ENCODE assay signal across 1 mouse cellular context in the genomic region with DNA sequence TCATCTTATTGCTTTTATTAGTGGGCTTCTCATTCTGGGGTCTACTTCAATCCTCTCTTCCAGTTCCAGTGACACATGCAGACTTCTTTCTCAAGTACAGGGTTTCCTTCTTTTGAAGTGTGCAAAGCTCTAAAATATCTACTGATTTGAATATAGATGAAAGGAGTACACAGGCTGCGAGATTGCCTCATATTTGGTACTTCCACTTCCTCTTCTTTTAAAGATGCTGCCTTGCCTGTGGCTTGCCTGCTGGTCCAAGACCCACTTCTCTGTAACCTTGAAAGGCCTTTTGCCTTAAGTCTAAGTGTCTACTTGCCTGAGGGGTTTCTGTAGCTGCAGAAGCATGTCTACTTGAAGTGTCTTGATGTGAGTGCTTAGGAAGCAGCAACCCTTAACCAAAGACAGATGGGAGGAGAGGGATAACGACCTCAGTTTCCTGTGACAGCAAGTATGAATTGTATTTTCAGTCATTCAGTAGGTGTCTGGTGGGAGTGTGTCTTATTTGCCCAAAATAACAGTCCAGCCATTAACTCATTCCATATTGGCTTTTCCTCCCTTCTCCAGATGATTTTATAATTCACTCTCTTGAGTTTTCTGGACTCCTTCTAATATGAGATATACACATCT.
TF ChIP-seq lines count a peak whose summit lies in the region.

No protein-coding gene starts in this region.

TF ChIP-seq in CH12.LX, 34 proteins besides CTCF, POLR2A, EP300 and RAD21 (continued from another document):
- TF ChIP-seq CHD1 (IDR thresholded peaks at IDR 0.05; ENCODE audit: low read depth, low read length) (no peak), BHLHE40 (IDR thresholded peaks at IDR 0.05; ENCODE audit: low read depth, low read length) (peak; percentile 86), CHD2 (IDR thresholded peaks at IDR 0.05; ENCODE audit: low read length) (no peak), ZC3H11A (IDR thresholded peaks at IDR 0.05; ENCODE audit: low read depth, low read length) (no peak), TCF12 (IDR thresholded peaks at IDR 0.05; ENCODE audit: low read depth, low read length) (peak; percentile 61), MEF2A (IDR thresholded peaks at IDR 0.05; ENCODE audit: borderline replicate concordance, low read depth, low read length) (peak; percentile 76; the same call in 1 of the 2 replicates), KAT2A (IDR thresholded peaks at IDR 0.05; ENCODE audit: insufficient replicate concordance, low read length) (no peak), RCOR1 (conservative IDR thresholded peaks at IDR 0.05; ENCODE audit: low read depth, low read length) (0 out of 2 replicates have a peak, but pooled peaks have one; percentile 73), ETS1 (conservative IDR thresholded peaks at IDR 0.05; ENCODE audit: low read depth, low read length) (peak; percentile 69), USF1 (IDR thresholded peaks at IDR 0.05; ENCODE audit: low read depth, low read length) (no peak), PAX5 (IDR thresholded peaks at IDR 0.05; ENCODE audit: low read length) (no peak), ZKSCAN1 (IDR thresholded peaks at IDR 0.05; ENCODE audit: borderline replicate concordance, low read depth, low read length) (no peak), MYC (IDR thresholded peaks at IDR 0.05; ENCODE audit: low read depth, low read length) (no peak), E2F4 (IDR thresholded peaks at IDR 0.05; ENCODE audit: insufficient replicate concordance, low read depth, low read length) (no peak), IRF4 (IDR thresholded peaks at IDR 0.05; ENCODE audit: low read depth, low read length) (peak; percentile 92), ZNF384 (IDR thresholded peaks at IDR 0.05; ENCODE audit: low read depth, low read length) (peak; percentile 55; the same call in 1 of the 2 replicates)
TF ChIP-seq in CH12.LX: peak in this region for 8.
